Mouse (Mus musculus): ENCODE data around the gene V1rd19.
"Not testable (repeated sequence)": the region's sequence is repeated elsewhere in the genome, so short reads cannot be mapped to it uniquely, and the experiment has no call there.

The V1rd19 gene

DNA sequence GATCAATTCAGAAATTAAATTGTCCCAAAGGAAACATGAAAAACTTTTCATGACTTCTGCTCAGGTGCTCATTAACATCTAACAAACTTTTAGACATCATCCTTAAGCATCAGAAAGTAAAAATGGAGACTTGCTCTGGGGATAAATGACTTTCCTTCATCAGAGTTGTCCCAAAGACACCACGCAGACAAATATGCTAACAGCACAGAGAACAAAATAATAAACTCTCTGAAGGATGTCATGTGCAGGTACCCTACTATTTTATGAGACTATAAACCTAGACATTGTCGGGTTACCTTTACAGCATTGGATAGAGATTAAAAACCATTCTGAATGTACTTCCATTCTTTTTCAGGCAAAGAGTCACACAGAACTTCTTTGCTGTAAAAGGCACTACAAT is at the start of gene V1rd19:
Gene V1rd19 (plus strand): TSS at position 301 of the 400 bp plus-strand sequence.
- no peak for DNase-seq (ENCODE audit: low read depth, low spot score)

- peak; percentile 40 for DNase-seq (ENCODE audit: low read depth, low spot score)
Measured at GRCm38 (mm10) chr7:23968044-23968443, 33.4 kb upstream of the V1rd19 start.

DNA sequence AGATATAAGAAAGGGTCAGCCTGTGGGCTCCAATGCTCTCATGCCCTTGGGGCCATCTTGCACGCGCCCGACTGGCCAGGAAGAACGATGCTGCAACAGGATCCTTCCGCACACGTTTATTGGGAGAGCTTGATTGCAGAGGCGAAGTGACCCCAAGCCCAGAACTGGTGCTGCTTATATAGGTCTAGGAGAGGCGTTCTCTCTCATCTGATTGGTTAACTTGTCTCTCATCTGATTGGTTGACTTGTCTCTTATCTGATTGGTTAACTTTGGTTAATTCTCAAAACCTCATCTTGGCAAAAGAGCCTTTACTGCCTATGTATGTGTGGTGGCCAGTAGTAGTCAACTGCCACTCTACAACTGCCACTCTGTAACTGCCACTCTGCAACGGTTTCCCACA is 27.2 kb upstream of the V1rd19 start, which contains the start of gene Vmn1r181:
Gene Vmn1r181 (plus strand): TSS at position 301 of the 400 bp plus-strand sequence.
- not testable (repeated sequence) for DNase-seq (ENCODE audit: low read depth, low spot score)

DNA sequence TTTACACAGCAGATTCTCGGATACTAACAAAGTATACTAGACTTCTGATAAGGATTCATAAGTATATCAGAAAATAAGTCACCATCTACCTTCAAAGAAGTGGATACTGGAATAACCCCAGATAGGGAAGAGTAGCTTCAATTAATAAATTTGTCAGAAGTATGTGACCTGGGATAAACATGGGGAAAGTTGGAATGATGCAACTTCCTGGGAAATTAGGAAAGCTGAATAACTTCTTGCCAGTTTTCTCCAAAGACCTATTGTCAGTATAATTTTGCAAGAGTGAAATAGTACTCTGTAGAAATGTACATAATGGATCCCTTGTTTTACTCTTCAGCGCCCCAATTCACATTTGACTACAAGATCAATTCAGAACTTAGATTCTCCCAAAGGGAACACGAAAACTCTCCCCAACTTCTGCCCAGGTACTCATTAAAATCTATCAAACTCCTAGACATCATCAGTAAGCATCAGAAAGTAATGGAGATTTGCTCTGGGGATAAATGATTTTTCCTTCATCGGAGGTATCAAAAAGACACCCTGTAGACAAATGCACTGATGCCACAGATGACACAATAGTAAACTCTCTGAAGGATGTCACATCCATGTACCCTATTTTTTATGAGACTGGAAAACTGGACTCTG is 51.3 kb downstream of the V1rd19 start, which contains the start of gene Vmn1r183:
Gene Vmn1r183 (plus strand): TSS at position 595 of the 645 bp plus-strand sequence.
- DNase-seq (ENCODE audit: low read depth, low spot score), result peak; percentile 19

Measured in 3T3-L1 (cell line).